Mouse (Mus musculus) embryonic facial prominence, embryonic 10.5 days (tissue): ENCODE data around the gene G430095P16Rik. TPM values are rescaled to one million over a fixed set of nuclear protein-coding genes. Genes with fewer than 3 reads are reported as not detected.

ENCODE experiments used
- DNase-seq: peaks from one replicate; pipeline ENCODE4 v3.0.0-alpha.2; 2017; ENCODE audit warnings: low spot score
- H3K27ac ChIP-seq: fragments of 300-500 bp; sonication (generic); replicated peaks from 2 replicates; pipeline ENCODE4 v1.5.1; 2016; ENCODE audit warnings: mild to moderate bottlenecking
- H3K27me3 ChIP-seq: fragments of 300-500 bp; sonication (generic); replicated peaks from 2 replicates; pipeline ENCODE4 v1.6.1; 2016; ENCODE audit warnings: low read depth, mild to moderate bottlenecking; ENCODE audit not compliant: poor library complexity, severe bottlenecking
- H3K36me3 ChIP-seq: fragments of 300-500 bp; sonication (generic); replicated peaks from 2 replicates; pipeline ENCODE4 v1.6.1; 2016; ENCODE audit warnings: mild to moderate bottlenecking, moderate library complexity
- H3K4me1 ChIP-seq: fragments of 300-500 bp; sonication (generic); 2 replicates; pipeline ENCODE4 v1.6.1; 2016
- H3K4me3 ChIP-seq: fragments of 300-500 bp; sonication (generic); 2 replicates; pipeline ENCODE4 v1.5.1; 2016; ENCODE audit warnings: mild to moderate bottlenecking, moderate library complexity
- H3K9me3 ChIP-seq: fragments of 300-500 bp; sonication (generic); 2 replicates; pipeline ENCODE4 v1.6.1; 2016; ENCODE audit warnings: mild to moderate bottlenecking
- WGBS: fragments of 180-500 bp; shearing (Covaris S2); methylation state at CpG from one replicate; pipeline ENCODE4 v1.1.7; 2016; 5-methylcytosine and 5-hydroxymethylcytosine counted together
- polyA plus RNA-seq: library from polyadenylated mRNA; unstranded; fragments of >200 nt; fragmentation: Nextera tagmentation; extraction: Ambion mirVana; gene quantifications from 2 replicates; pipeline ENCODE4 v1.2.1, GENCODE M21; 2016

G430095P16Rik gene
- polyA plus RNA-seq, 1 experiment from 2014 or later, result 3.6 TPM

GRCm38 (mm10) chr8:84759718-84760117, 36.9 kb downstream of the G430095P16Rik start:
- no peak overlapping the region for H3K27ac ChIP-seq
- H3K4me3 ChIP-seq, result no peak overlapping the region
- H3K9me3 ChIP-seq, result no peaks in the 10 kb centered on the region
- peaks cover 17% of the 10 kb centered on the region; the same call in 1 of the 2 replicates for H3K4me1 ChIP-seq
- DNase-seq, result no peak
- peaks cover 100% of the 10 kb centered on the region for H3K27me3 ChIP-seq
- H3K36me3 ChIP-seq, result no peaks in the 10 kb centered on the region
- 90% methylated on average over 10 of the region's 10 CpGs for WGBS

- 47% methylated on average over 7 of the region's 7 CpGs for WGBS
- peaks cover 100% of the 10 kb centered on the region for H3K27me3 ChIP-seq
Observed at GRCm38 (mm10) chr8:84760405-84760805, 37.6 kb downstream of the G430095P16Rik start.

GRCm38 (mm10) chr8:84760901-84761300, 38.1 kb downstream of the G430095P16Rik start:
- WGBS, result 40% methylated on average over 2 of the region's 2 CpGs
- peaks cover 100% of the 10 kb centered on the region for H3K27me3 ChIP-seq
- peaks cover 28% of the 10 kb centered on the region for H3K4me1 ChIP-seq
- no peaks in the 10 kb centered on the region for H3K36me3 ChIP-seq
- no peaks in the 10 kb centered on the region for H3K9me3 ChIP-seq
- no peak overlapping the region for H3K4me3 ChIP-seq
- no peak for DNase-seq
- no peak overlapping the region for H3K27ac ChIP-seq

More at GRCm38 (mm10) chr8:84760405-84760805, 37.6 kb downstream of the G430095P16Rik start:
- Histone ChIP-seq H3K4me1 (peaks cover 23% of the 10 kb centered on the region), H3K4me3 (no peak overlapping the region), H3K9me3 (no peaks in the 10 kb centered on the region), H3K27ac (no peak overlapping the region), H3K36me3 (no peaks in the 10 kb centered on the region)
- no peak for DNase-seq

- WGBS, result 53% methylated on average over 4 of the region's 4 CpGs
- Histone ChIP-seq H3K27me3 (peaks cover 100% of the 10 kb centered on the region), H3K4me3 (no peak overlapping the region), H3K9me3 (no peaks in the 10 kb centered on the region), H3K36me3 (no peaks in the 10 kb centered on the region), H3K4me1 (peaks cover 31% of the 10 kb centered on the region), H3K27ac (no peak overlapping the region)
- no peak for DNase-seq
Observed at GRCm38 (mm10) chr8:84764100-84764499, 41.3 kb downstream of the G430095P16Rik start.

DNA sequence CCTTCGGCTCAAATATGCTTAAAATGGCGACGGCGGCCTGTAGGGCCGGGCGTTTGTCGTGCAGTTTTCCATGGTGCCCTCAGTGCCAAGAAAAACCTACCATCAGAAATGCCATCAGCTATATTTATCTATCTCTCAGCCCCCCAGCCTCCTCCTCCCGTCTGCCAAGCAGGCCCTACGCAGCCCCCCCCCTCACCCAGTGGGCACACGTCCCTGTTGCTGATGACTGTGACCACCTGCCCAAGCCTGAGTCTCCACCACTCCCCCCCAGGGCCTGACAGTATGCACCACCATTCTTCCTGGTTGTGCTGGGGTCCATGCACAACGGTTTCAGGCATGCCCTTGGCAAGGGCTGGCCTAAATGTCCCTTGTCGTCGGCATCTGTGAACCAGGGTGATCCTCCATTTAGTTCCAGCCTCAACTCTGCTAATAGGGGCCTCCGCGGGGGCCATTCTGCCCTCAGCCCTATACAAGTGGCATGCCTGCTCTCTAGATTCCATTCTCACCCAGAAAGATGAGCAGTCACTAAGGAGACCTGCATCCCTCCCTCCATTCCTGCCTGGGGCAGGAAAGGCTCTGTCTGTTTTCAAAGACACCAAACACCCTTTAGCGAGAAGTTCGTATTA, 42.2 kb downstream of the G430095P16Rik start:
- Histone ChIP-seq H3K27ac (no peak overlapping the region), H3K27me3 (peaks cover 100% of the 10 kb centered on the region), H3K4me3 (no peak overlapping the region), H3K36me3 (no peaks in the 10 kb centered on the region), H3K9me3 (no peaks in the 10 kb centered on the region), H3K4me1 (peaks cover 32% of the 10 kb centered on the region)
- WGBS, result 73% methylated on average over 17 of the region's 17 CpGs
- no peak for DNase-seq

GRCm38 (mm10) chr8:84765629-84766028, 42.8 kb downstream of the G430095P16Rik start:
- Histone ChIP-seq H3K9me3 (no peaks in the 10 kb centered on the region), H3K4me3 (no peak overlapping the region), H3K27me3 (peaks cover 100% of the 10 kb centered on the region), H3K36me3 (no peaks in the 10 kb centered on the region), H3K27ac (no peak overlapping the region), H3K4me1 (peaks cover 33% of the 10 kb centered on the region)
- WGBS, result 11% methylated on average over 10 of the region's 10 CpGs
- no peak for DNase-seq

GRCm38 (mm10) chr8:84766422-84766821, 43.6 kb downstream of the G430095P16Rik start:
- no peaks in the 10 kb centered on the region for H3K36me3 ChIP-seq
- no peak overlapping the region for H3K27ac ChIP-seq
- peaks cover 33% of the 10 kb centered on the region for H3K4me1 ChIP-seq
- WGBS, result 59% methylated on average over 9 of the region's 9 CpGs
- H3K27me3 ChIP-seq, result peaks cover 100% of the 10 kb centered on the region
- no peak overlapping the region for H3K4me3 ChIP-seq
- DNase-seq, result no peak
- H3K9me3 ChIP-seq, result no peaks in the 10 kb centered on the region

DNA sequence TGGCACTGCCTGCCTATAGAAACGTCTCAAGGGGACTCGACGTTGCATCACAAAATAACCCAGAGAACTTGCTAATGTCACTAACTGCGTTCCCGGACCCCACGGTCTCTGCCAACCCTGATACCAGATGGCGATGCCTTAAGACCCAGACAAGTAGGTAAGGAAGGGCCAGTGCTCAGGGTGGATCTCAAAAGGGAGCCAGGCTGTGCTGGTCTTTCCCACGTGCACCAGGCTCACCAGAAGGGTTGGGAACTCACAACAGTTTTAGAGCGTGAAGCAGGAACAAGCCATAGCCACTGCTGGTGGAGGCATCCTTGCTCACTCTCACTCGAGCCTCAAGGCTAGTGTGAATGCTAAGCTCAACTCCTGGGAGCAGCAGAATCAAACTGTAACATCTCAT, 44.4 kb downstream of the G430095P16Rik start:
- H3K9me3 ChIP-seq, result no peaks in the 10 kb centered on the region
- no peaks in the 10 kb centered on the region for H3K36me3 ChIP-seq
- WGBS, result 78% methylated on average over 10 of the region's 10 CpGs
- H3K27me3 ChIP-seq, result peaks cover 100% of the 10 kb centered on the region
- no peak overlapping the region for H3K27ac ChIP-seq
- peaks cover 39% of the 10 kb centered on the region for H3K4me1 ChIP-seq
- no peak for DNase-seq
- no peak overlapping the region for H3K4me3 ChIP-seq

DNA sequence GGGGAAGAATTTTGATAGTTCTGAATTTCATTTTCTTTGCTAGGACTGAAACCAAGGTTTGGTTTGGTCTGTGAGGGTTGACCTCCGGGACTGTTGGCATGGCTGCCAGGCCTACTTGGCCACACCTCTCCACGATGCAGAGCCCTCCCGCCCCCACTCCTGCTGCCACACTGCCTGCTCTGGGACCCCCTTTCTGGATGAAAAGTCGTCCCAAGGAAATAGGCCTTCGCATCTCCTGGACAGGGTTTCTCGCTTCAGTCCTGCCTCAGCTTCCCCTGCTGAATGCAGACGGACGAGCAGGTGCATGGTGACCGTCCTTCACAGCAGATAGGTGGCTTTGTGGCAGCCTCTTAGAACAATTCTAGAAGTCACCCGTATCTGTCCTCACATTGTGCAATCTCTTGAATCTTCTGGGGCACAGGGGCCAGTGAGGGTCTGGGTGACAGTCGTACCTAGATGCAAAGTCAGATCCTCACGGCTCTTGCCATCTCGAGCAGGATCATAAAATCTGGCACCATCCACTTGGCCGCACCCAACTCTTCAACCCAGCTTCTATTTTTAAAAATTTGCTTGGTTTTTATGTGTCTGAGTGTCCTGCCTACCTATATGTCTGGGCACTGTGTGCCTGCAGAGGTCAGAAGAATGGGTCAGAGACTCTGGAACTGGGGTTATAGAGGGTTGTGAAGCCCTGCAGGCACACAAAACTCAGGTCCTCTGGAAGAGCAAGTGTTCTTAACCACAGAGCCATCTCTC, 45.7 kb downstream of the G430095P16Rik start:
- 86% methylated on average over 14 of the region's 14 CpGs for whole genome bisulfite sequencing
- Histone ChIP-seq H3K36me3 (no peaks in the 10 kb centered on the region), H3K27me3 (peaks cover 100% of the 10 kb centered on the region), H3K4me3 (no peak overlapping the region), H3K27ac (no peak overlapping the region), H3K9me3 (no peaks in the 10 kb centered on the region), H3K4me1 (peaks cover 44% of the 10 kb centered on the region)
- DNase-seq, result no peak

DNA sequence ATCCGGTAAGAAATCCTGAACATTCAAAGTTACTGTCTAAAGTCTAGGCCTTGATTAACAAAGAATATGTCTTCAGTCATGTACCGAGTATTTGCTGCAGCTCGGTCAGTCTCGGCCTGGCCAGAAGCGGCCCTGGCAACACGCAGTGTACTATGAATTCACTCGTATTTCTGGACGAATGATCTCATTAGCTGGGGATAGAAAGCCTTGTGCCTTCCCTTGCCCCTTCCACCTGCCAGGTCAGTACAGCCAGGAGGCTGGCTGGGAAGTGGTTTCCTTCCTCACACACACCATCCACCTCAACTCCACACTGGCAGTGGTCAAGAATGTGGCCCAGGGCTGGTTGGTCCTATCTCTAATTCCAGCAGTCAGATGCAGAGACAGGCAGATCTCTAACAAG, 46.5 kb downstream of the G430095P16Rik start:
- H3K36me3 ChIP-seq, result no peaks in the 10 kb centered on the region
- no peak overlapping the region for H3K27ac ChIP-seq
- DNase-seq, result no peak
- WGBS, result 85% methylated on average over 8 of the region's 8 CpGs
- H3K4me1 ChIP-seq, result peaks cover 52% of the 10 kb centered on the region
- no peak overlapping the region for H3K4me3 ChIP-seq
- H3K9me3 ChIP-seq, result no peaks in the 10 kb centered on the region
- peaks cover 100% of the 10 kb centered on the region for H3K27me3 ChIP-seq

- H3K4me3 ChIP-seq, result no peak overlapping the region
- no peak for DNase-seq
- peaks cover 100% of the 10 kb centered on the region for H3K27me3 ChIP-seq
- no peaks in the 10 kb centered on the region for H3K9me3 ChIP-seq
- H3K27ac ChIP-seq, result no peak overlapping the region
- no peaks in the 10 kb centered on the region for H3K36me3 ChIP-seq
- WGBS, result 33% methylated on average over 12 of the region's 12 CpGs
- H3K4me1 ChIP-seq, result peaks cover 56% of the 10 kb centered on the region
Observed at GRCm38 (mm10) chr8:84770100-84770953, 47.5 kb downstream of the G430095P16Rik start.

DNA sequence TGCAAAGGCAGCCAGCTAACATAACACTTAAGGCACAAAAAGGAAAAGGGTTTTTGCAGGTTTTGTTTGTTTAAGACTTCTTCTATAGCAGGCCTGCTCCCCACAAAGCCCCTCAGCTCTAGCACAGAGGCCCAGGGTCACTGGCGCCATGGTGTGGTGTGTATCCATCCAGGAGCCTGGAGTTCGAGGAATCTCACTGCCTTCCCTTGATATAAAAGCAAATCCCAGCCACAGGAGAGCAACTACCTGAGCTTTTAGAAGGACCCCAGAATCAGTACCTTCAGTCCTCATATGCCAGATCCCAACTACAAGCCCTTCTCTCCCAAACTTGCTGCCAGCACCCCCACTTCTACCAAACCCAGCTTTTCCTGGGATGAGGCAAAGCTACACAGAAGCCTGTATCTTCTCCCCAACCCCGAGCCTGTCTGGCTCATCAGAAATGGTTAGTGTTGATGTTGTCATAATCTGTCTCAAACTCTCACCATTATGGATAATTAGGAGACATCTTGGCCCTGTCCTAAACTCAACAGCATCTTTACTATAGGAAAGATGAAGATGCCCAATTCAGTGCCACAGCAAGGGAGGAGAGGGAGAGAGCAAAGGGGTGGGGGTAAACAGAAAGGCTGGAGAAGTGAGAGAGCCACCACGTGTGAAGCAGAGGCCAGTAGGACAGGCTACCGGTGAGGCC, 48.3 kb downstream of the G430095P16Rik start:
- WGBS, result 13% methylated on average over 5 of the region's 5 CpGs
- Histone ChIP-seq H3K27ac (no peak overlapping the region), H3K36me3 (no peaks in the 10 kb centered on the region), H3K27me3 (peaks cover 100% of the 10 kb centered on the region), H3K4me3 (no peak overlapping the region), H3K4me1 (peaks cover 48% of the 10 kb centered on the region), H3K9me3 (no peaks in the 10 kb centered on the region)
- DNase-seq, result no peak
